In the genomic region with DNA sequence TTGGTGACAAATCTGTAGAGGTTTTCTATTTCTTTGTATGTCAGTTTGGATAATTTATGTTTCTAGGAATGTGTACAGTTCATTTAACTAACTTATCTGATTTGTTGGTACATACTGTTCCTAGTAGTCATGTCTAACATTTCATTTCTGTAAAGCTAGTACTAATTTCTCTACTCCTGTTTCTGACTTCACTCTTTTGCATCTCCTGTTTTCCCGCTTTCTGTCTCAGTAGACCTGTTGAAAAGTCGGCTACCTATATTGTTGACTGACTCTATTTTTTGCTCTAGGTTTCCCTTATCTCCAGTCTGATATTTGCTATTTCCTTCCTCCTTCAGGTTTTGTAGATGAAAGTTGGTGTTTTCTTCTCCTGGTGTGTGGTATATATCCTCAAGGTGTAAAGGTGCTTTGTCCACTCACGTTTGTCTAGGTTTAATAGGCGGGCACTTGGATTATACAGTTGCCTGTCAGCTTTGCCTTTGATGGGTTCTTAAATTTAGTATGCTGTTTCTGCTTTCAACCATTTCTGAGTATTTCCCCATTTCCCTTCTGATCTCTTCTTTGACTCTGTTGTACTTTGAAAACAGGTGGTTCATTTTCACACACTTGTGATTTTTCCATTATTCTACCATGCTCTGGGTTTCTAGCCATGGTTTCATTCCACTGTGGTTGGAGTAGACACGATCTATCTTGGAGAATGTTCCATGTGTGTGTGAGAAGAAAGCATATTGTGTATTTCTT, we compare ENCODE assay signal across 20 mouse cellular contexts. TPM values are rescaled to one million over a fixed set of nuclear protein-coding genes. Genes with fewer than 3 reads are reported as not detected.
DNase-seq lines count a peak whose midpoint lies in the region; ATAC-seq and TF ChIP-seq lines count a peak whose summit lies in the region.
"Had no signal": no experiment of that assay in that cellular context is flagged by ENCODE, and none has a peak within 500 bp of the region (broad histone marks: within the 10 kb centered on the region; RNA-seq: fewer than 3 reads in every experiment).

No protein-coding gene starts in this region.

- TF ChIP-seq RAD21 in CH12.LX (IDR thresholded peaks at IDR 0.05; ENCODE audit: low read depth, low read length) = peak; percentile 1; the same call in 1 of the 2 replicates

- dilution Hi-C loops in CH12.LX (cut with MboI; ENCODE audit: extremely low pct_ligation_motif_present, extremely low pct_unique_long_range_greater_than_20kb, low sequenced_read_pairs) = no loop called here

- no peak overlapping the region for H3K27ac ChIP-seq in heart, embryonic 11.5 days (ENCODE audit: low read depth, low read length)
- peak overlapping the region; percentile 80 for H3K27ac ChIP-seq in CH12.LX (ENCODE audit: insufficient read depth, low read depth)
- H3K27ac ChIP-seq in stomach, postnatal 0 days (replicated peaks) = no peak overlapping the region

- peak; percentile 49 for DNase-seq in heart, adult 11 months
- DNase-seq in CH12.LX (ENCODE audit: extremely low read depth) = no peak
- no peak for DNase-seq in stomach, postnatal 0 days (ENCODE audit: low spot score)
- DNase-seq: adrenal gland, adult 2 months; adrenal gland, adult 8-10 months; adrenal gland, postnatal 10 days; adrenal gland, postnatal 14 days; adrenal gland, postnatal 25 days; adrenal gland, postnatal 36 days; B cell, adult 2 months; cerebellum, adult 11 months; cerebellum, adult 11-12 months; cerebellum, adult 18-20 months; cerebellum, adult 2 months had no signal

- in situ Hi-C loops in CH12.LX (cut with MboI; ENCODE audit: low pct_ligation_motif_present, low pct_unique_long_range_greater_than_20kb, low sequenced_read_pairs) = no loop called here

- H3K79me2 ChIP-seq in CH12.LX (replicated peaks; ENCODE audit: control insufficient read depth, extremely low read depth, insufficient read depth, poor library complexity, severe bottlenecking) = peaks cover 2% of the 10 kb centered on the region; the same call in 1 of the 2 replicates

- H3K4me1 ChIP-seq in heart, embryonic 11.5 days (ENCODE audit: control insufficient read depth, insufficient read depth, low read length) = no peaks in the 10 kb centered on the region
- peaks cover 5 to 52% of the 10 kb centered on the region in 2 experiments for H3K4me1 ChIP-seq in CH12.LX (ENCODE audit: control insufficient read depth in 1 of 2, insufficient read depth in 2 of 2)
- H3K4me1 ChIP-seq in stomach, postnatal 0 days (replicated peaks; ENCODE audit: control insufficient read depth, insufficient read depth) = no peaks in the 10 kb centered on the region

- TF ChIP-seq EP300 in CH12.LX (IDR thresholded peaks at IDR 0.05; ENCODE audit: low read length) = peak; percentile 60
- no peak for TF ChIP-seq EP300 in stomach, postnatal 0 days (optimal IDR thresholded peaks at IDR 0.05)

- no peak for TF ChIP-seq CTCF in CH12.LX (conservative IDR thresholded peaks at IDR 0.05 in 1 of 2, IDR thresholded peaks at IDR 0.05 in 1 of 2; ENCODE audit: low read depth in 2 of 2, low read length in 2 of 2)
- TF ChIP-seq CTCF in stomach, postnatal 0 days (IDR thresholded peaks at IDR 0.05; ENCODE audit: low read depth) = no peak

- H3K4me2 ChIP-seq in heart, embryonic 11.5 days = no peak overlapping the region
- H3K4me2 ChIP-seq in CH12.LX (ENCODE audit: insufficient read depth, low read depth, poor library complexity, severe bottlenecking) = peak overlapping the region; percentile 93
- no peak overlapping the region for H3K4me2 ChIP-seq in stomach, postnatal 0 days (replicated peaks; ENCODE audit: low read depth)

- no peak overlapping the region for H3K9ac ChIP-seq in heart, embryonic 11.5 days (ENCODE audit: low read depth, low read length)
- H3K9ac ChIP-seq in CH12.LX (ENCODE audit: insufficient read depth, low read depth) = peak overlapping the region; percentile 69
- no peak overlapping the region for H3K9ac ChIP-seq in stomach, postnatal 0 days (ENCODE audit: low read length)

- H3K36me3 ChIP-seq in heart, embryonic 11.5 days (ENCODE audit: control insufficient read depth, insufficient read depth, low read length) = no peaks in the 10 kb centered on the region
- H3K36me3 ChIP-seq in CH12.LX (replicated peaks in 1 of 2; ENCODE audit: control insufficient read depth in 1 of 2, insufficient read depth in 1 of 2, low read length in 1 of 2) = no peaks in the 10 kb centered on the region
- H3K36me3 ChIP-seq in stomach, postnatal 0 days (ENCODE audit: control insufficient read depth, insufficient read depth, low read length) = no peaks in the 10 kb centered on the region
- H3K36me3 ChIP-seq: G1E had no signal

- no peak for ATAC-seq in heart, embryonic 11.5 days (replicated peaks; ENCODE audit: insufficient number of reproducible peaks, low FRiP score, low TSS enrichment)
- no peak for ATAC-seq in stomach, postnatal 0 days (ENCODE audit: low FRiP score, low TSS enrichment)
- ATAC-seq: activated CD4-positive, CD25-positive, alpha-beta regulatory T cell, adult 4 months; CD4-positive, CD25-positive, alpha-beta regulatory T cell, adult 4 months; Patski had no signal

- H3K9me3 ChIP-seq in heart, embryonic 11.5 days (replicated peaks; ENCODE audit: control insufficient read depth, low read length) = no peaks in the 10 kb centered on the region
- peaks cover 2% of the 10 kb centered on the region for H3K9me3 ChIP-seq in CH12.LX (replicated peaks; ENCODE audit: low read length)
- H3K9me3 ChIP-seq in stomach, postnatal 0 days (ENCODE audit: control insufficient read depth, low read length) = no peaks in the 10 kb centered on the region
- H3K9me3 ChIP-seq: G1E had no signal

- WGBS in heart, embryonic 11.5 days (ENCODE audit: insufficient replicate concordance) = 80% methylated on average over 5 of the region's 5 CpGs
- 77% methylated on average over 5 of the region's 5 CpGs for WGBS in stomach, postnatal 0 days

- H3K27me3 ChIP-seq in heart, embryonic 11.5 days (ENCODE audit: control insufficient read depth, insufficient read depth, low read length) = no peaks in the 10 kb centered on the region
- no peaks in the 10 kb centered on the region for H3K27me3 ChIP-seq in CH12.LX (replicated peaks)
- H3K27me3 ChIP-seq in stomach, postnatal 0 days (ENCODE audit: control insufficient read depth, insufficient read depth, low read length) = no peaks in the 10 kb centered on the region

- H3K4me3 ChIP-seq in heart, embryonic 11.5 days (ENCODE audit: low read depth, low read length) = no peak overlapping the region
- H3K4me3 ChIP-seq in CH12.LX (replicated peaks in 1 of 3; ENCODE audit: low read depth in 2 of 3, low read length in 2 of 3, poor library complexity in 1 of 3) = peak overlapping the region in 1 of 3 experiments; percentile 29
- no peak overlapping the region for H3K4me3 ChIP-seq in stomach, postnatal 0 days (ENCODE audit: low read depth, low read length)

- no peak for TF ChIP-seq POLR2A in CH12.LX (IDR thresholded peaks at IDR 0.05; ENCODE audit: low read depth, low read length)

TF ChIP-seq in CH12.LX, 34 proteins besides CTCF, POLR2A, EP300 and RAD21:
- TF ChIP-seq JUND (conservative IDR thresholded peaks at IDR 0.05; ENCODE audit: low read depth, low read length) (peak; percentile 46; the same call in 1 of the 2 replicates), CHD2 (IDR thresholded peaks at IDR 0.05; ENCODE audit: low read length) (peak; percentile 67; the same call in 1 of the 2 replicates), ZNF384 (IDR thresholded peaks at IDR 0.05; ENCODE audit: low read depth, low read length) (no peak), TBP (conservative IDR thresholded peaks at IDR 0.05; ENCODE audit: low read depth, low read length) (no peak), IRF4 (IDR thresholded peaks at IDR 0.05; ENCODE audit: low read depth, low read length) (peak; percentile 67), ZKSCAN1 (IDR thresholded peaks at IDR 0.05; ENCODE audit: borderline replicate concordance, low read depth, low read length) (no peak), E2F4 (IDR thresholded peaks at IDR 0.05; ENCODE audit: insufficient replicate concordance, low read depth, low read length) (0 out of 2 replicates have a peak, but pooled peaks have one; percentile 72), SIN3A (IDR thresholded peaks at IDR 0.05; ENCODE audit: low read length) (peak; percentile 59), UBTF (IDR thresholded peaks at IDR 0.05; ENCODE audit: low read depth, low read length) (no peak), BHLHE40 (IDR thresholded peaks at IDR 0.05; ENCODE audit: low read depth, low read length) (peak; percentile 70; the same call in 1 of the 2 replicates), ZC3H11A (IDR thresholded peaks at IDR 0.05; ENCODE audit: low read depth, low read length) (no peak), JUN (IDR thresholded peaks at IDR 0.05; ENCODE audit: insufficient read depth, low read depth, low read length) (peak; percentile 44; the same call in 1 of the 2 replicates), ZMIZ1 (IDR thresholded peaks at IDR 0.05; ENCODE audit: low read depth, low read length) (no peak), MYC (IDR thresholded peaks at IDR 0.05; ENCODE audit: low read depth, low read length) (peak; percentile 73), MXI1 (IDR thresholded peaks at IDR 0.05; ENCODE audit: low read depth, low read length) (no peak), TCF12 (IDR thresholded peaks at IDR 0.05; ENCODE audit: low read depth, low read length) (peak; percentile 44; the same call in 1 of the 2 replicates), MAX (IDR thresholded peaks at IDR 0.05; ENCODE audit: low read length) (peak; percentile 42; the same call in 1 of the 2 replicates), MAFK (IDR thresholded peaks at IDR 0.05; ENCODE audit: insufficient replicate concordance, low read length) (0 out of 2 replicates have a peak, but pooled peaks have one; percentile 7), RCOR1 (conservative IDR thresholded peaks at IDR 0.05; ENCODE audit: low read depth, low read length) (peak; percentile 77; the same call in 1 of the 2 replicates)

RNA-seq across cellular contexts. Expression of gene Dusp22, which starts 21.3 kb away (rescaled TPM):
- polyA plus RNA-seq in heart, embryonic 11.5 days (2014; fragmentation: Nextera tagmentation; extraction: Ambion mirVana) = 21.8 and 23.2 TPM in 2 replicates
- 22.5 and 25.5 TPM in 2 replicates for total RNA-seq in CH12.LX (2012; rRNA removed)
- total RNA-seq in CH12.LX (2014; rRNA removed) = 28.7 and 29.8 TPM in 2 replicates
- 18.0 and 18.5 TPM in 2 replicates for polyA plus RNA-seq in CH12.LX (2012; ENCODE audit: insufficient read length, low read depth)
- 49.2 and 51.4 TPM in 2 replicates for polyA plus RNA-seq in stomach, postnatal 0 days (2015; fragmentation: Nextera tagmentation; extraction: Ambion mirVana)
- total RNA-seq: MEL had no signal
- polyA plus RNA-seq: G1E had no signal
